Mouse (Mus musculus) kidney, adult 2 months (tissue): ENCODE results near the gene Bfsp2. TPM values are rescaled to one million over a fixed set of nuclear protein-coding genes. Genes with fewer than 3 reads are reported as not detected.

Experiments used
- DNase-seq: peaks from one replicate; pipeline ENCODE4 v3.0.0; 2021
- H3K27ac ChIP-seq: fragments of 200-500 bp; 2 replicates; pipeline ENCODE4 v1.5.1; 2012; ENCODE audit warnings: low read depth, low read length, control low read depth, inconsistent platforms; ENCODE audit not compliant: insufficient read depth
- H3K27me3 ChIP-seq: fragments of 200-500 bp; replicated peaks from 2 replicates; pipeline ENCODE4 v1.6.1; 2012; ENCODE audit warnings: mild to moderate bottlenecking, moderate library complexity, low read length, inconsistent platforms; ENCODE audit not compliant: control insufficient read depth, insufficient read depth
- H3K36me3 ChIP-seq: fragments of 200-500 bp; 2 replicates; pipeline ENCODE4 v1.6.1; 2012; ENCODE audit warnings: mild to moderate bottlenecking, moderate library complexity, low read length, inconsistent platforms; ENCODE audit not compliant: control insufficient read depth, insufficient read depth
- H3K4me1 ChIP-seq: fragments of 200-500 bp; 2 replicates; pipeline ENCODE4 v1.6.1; 2011; ENCODE audit warnings: low read length; ENCODE audit not compliant: control insufficient read depth, insufficient read depth
- H3K4me3 ChIP-seq: fragments of 200-500 bp; 2 replicates; pipeline ENCODE4 v1.5.1; 2011; ENCODE audit warnings: mild to moderate bottlenecking, low read depth, low read length, control low read depth; ENCODE audit not compliant: insufficient read depth
- CTCF ChIP-seq: fragments of 200-500 bp; conservative IDR thresholded peaks from 2 replicates; pipeline ENCODE4 v1.5.1; 2011; ENCODE audit warnings: low read depth, mild to moderate bottlenecking, control low read depth, low read length, moderate library complexity, mixed read lengths; ENCODE audit not compliant: insufficient read depth, insufficient read length
- POLR2A ChIP-seq: fragments of 200-500 bp; IDR thresholded peaks from one replicate; pipeline ENCODE4 v1.6.1; 2011; ENCODE audit warnings: low read depth, low read length, control low read depth
- WGBS: fragments of 180-500 bp; shearing (Covaris S2); methylation state at CpG from one replicate; pipeline ENCODE4 v1.1.7; 2018; 5-methylcytosine and 5-hydroxymethylcytosine counted together
- polyA plus RNA-seq: library from polyadenylated mRNA; depleted of rRNA; stranded (reverse); fragments of >200 nt; gene quantifications from 2 replicates; pipeline ENCODE4 v1.2.3, GENCODE M21; 2012

The Bfsp2 gene
- polyA plus RNA-seq, 1 experiment: 0.56 TPM

DNA sequence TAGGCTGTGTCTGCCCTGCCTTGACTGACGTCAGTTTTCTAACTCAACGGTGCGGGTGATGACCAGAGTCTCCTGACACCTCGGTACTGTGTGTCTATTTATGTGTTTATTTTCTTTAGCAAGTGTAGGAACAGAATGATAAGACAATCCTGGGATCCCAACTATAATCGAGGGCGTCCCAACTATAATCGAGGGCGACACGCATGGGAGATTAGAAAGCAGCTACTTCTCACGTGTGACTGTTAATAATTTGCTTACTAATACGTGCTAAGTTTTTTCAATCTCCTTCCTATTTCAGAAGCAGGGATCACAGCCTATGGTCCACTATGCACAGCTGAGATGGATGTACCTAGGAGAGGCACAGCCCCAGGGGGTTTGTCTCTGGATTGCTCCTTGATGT is 15.2 kb upstream of the Bfsp2 start:
- no peak for TF ChIP-seq POLR2A
- TF ChIP-seq CTCF: no peak
- Histone ChIP-seq H3K27ac (no peak overlapping the region), H3K27me3 (no peaks in the 10 kb centered on the region), H3K4me3 (no peak overlapping the region), H3K36me3 (no peaks in the 10 kb centered on the region), H3K4me1 (peaks cover 6% of the 10 kb centered on the region; the same call in 1 of the 2 replicates)
- DNase-seq: peak; percentile 56
- WGBS: 38% methylated on average over 11 of the region's 11 CpGs

DNA sequence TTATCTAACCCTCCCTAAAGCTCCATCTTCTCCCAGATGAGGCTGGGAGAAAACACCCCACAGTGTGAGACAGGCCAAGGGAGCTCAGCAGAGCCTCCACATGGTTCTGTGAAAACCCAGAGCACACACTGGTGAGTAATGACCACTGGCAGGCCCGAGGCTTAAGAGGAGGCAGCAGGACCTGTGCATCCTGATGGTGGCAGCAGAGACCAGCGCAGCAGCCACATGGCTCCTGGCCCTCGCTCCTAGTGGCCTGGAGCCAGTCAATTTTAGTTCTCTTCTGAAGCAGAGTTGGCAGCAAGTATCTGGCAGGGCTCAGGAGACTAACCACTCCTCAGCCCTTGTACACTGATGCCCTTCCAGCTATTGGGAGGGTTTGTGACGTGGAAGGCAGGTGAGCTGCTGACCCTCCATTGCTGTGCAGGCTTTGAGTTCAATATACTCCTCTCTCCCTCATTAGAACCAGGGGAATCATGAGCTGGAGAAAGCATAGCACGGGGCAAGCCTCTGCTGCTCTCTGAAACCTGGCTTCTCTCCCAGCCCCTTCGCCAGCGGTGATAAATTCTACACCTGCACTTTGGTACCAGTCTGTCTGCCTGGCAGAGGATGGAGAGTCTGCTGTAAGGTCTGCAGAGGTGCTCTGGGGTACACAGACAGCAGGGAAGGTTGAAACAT is 14.3 kb upstream of the Bfsp2 start:
- DNase-seq: peak; percentile 91
- H3K4me1 ChIP-seq: peaks cover 6% of the 10 kb centered on the region; the same call in 1 of the 2 replicates
- WGBS: 20% methylated on average over 7 of the region's 7 CpGs

DNA sequence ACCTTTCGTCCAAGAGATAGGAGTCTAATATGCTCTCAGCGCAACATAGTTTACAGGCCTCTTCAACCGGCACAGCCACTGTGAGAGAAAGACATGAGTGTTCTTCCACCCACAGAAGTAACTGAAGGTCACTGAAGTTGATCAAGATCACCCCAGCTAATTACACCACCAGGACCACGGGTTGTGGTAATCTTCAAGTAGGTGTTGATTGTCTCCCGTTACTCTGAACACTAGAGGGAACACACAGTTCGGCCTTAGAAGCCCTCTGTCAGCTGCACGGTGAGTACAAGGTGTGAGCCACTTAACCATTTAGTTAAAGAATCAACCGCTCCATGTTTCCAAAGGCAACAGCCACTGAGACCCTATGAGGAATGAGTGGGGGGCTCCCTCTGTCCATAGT is 11.8 kb upstream of the Bfsp2 start:
- WGBS: 74% methylated on average over 8 of the region's 8 CpGs
- TF ChIP-seq CTCF (no peak), POLR2A (no peak)
- no peak overlapping the region for H3K27ac ChIP-seq
- H3K4me3 ChIP-seq: no peak overlapping the region
- H3K27me3 ChIP-seq: no peaks in the 10 kb centered on the region
- peaks cover 6% of the 10 kb centered on the region; the same call in 1 of the 2 replicates for H3K4me1 ChIP-seq
- no peak for DNase-seq
- no peaks in the 10 kb centered on the region for H3K36me3 ChIP-seq

More for the DNA sequence above, 14.3 kb upstream of the Bfsp2 start:
- Histone ChIP-seq H3K27ac (no peak overlapping the region), H3K4me3 (no peak overlapping the region), H3K36me3 (no peaks in the 10 kb centered on the region), H3K27me3 (no peaks in the 10 kb centered on the region)
- no peak for TF ChIP-seq POLR2A
- TF ChIP-seq CTCF: peak; percentile 98; the same call in 1 of the 2 replicates

DNA sequence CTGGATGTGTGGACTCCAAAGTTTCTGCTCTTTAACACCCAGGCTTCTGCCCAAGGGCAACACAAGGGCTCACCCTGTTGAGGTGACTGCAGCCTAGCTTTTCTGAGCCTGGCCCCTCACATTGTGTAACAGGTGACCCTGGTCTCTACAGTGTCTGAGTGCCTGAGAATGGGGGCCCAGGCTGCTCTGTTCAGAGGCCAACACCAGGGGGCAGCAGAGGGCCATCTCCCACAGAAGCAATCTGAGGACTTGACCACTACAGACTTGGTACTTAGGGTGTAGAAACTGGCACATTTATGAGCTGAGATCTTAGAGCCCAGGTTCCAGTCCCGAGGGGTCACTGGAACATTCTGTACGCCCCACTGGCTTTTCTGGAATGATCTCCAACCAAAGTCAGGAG is 10.2 kb upstream of the Bfsp2 start:
- 15% methylated on average over 2 of the region's 2 CpGs for WGBS
- no peaks in the 10 kb centered on the region for H3K27me3 ChIP-seq

DNA sequence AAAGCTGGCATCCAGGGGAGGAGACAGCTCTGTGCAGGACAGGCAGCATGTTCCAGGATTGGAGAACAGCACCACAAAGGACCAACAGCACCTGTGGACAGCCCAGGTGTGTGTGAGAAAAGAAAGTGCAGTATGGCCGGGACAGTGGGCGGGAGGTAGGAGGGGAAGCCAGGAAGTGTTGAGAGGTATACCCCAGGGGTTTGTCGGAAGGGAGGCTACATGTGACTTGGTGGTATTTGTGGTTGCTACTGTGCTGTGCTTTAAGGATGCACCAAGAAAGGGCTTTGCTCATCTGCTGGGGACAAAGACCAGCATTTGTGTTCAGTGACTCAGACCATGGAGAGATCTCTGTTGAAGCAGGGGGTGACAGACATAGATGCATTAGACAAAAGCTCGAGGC is 9.7 kb upstream of the Bfsp2 start:
- WGBS: 81% methylated on average over 4 of the region's 4 CpGs
- no peaks in the 10 kb centered on the region for H3K27me3 ChIP-seq
- H3K36me3 ChIP-seq: no peaks in the 10 kb centered on the region
- H3K4me3 ChIP-seq: no peak overlapping the region
- H3K27ac ChIP-seq: no peak overlapping the region
- H3K4me1 ChIP-seq: no peaks in the 10 kb centered on the region
- DNase-seq: no peak
- TF ChIP-seq POLR2A: no peak

More for the DNA sequence above, 10.2 kb upstream of the Bfsp2 start:
- H3K4me1 ChIP-seq: peaks cover 5% of the 10 kb centered on the region; the same call in 1 of the 2 replicates
- H3K4me3 ChIP-seq: no peak overlapping the region
- TF ChIP-seq POLR2A: no peak
- TF ChIP-seq CTCF: peak; percentile 91
- H3K36me3 ChIP-seq: no peaks in the 10 kb centered on the region
- no peak overlapping the region for H3K27ac ChIP-seq
- peak; percentile 80 for DNase-seq

DNA sequence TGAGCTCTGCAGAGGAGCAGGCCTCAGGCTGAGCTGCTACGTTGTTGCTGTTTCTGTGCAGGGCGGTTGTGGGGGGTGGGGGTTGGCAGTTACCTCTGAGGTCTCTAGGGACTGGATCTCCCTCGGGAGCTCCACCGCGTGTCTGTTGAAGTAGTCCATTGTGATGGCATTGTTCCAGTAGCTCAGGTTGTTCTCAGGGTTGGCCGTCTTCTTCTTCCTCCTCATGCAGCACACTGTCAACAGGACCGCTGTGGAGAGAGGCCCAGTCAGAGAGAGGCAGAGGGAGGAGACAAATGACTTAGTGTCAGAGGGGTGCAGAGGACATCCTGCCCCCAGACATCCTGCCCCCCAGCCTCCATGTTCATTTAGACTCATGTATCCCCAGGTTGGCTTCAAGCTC is 8.9 kb upstream of the Bfsp2 start:
- no peak overlapping the region for H3K4me3 ChIP-seq
- peak; percentile 66 for DNase-seq
- no peaks in the 10 kb centered on the region for H3K36me3 ChIP-seq
- H3K27ac ChIP-seq: no peak overlapping the region
- TF ChIP-seq POLR2A (no peak), CTCF (no peak)
- H3K27me3 ChIP-seq: no peaks in the 10 kb centered on the region
- 66% methylated on average over 7 of the region's 7 CpGs for WGBS
- H3K4me1 ChIP-seq: no peaks in the 10 kb centered on the region

DNA sequence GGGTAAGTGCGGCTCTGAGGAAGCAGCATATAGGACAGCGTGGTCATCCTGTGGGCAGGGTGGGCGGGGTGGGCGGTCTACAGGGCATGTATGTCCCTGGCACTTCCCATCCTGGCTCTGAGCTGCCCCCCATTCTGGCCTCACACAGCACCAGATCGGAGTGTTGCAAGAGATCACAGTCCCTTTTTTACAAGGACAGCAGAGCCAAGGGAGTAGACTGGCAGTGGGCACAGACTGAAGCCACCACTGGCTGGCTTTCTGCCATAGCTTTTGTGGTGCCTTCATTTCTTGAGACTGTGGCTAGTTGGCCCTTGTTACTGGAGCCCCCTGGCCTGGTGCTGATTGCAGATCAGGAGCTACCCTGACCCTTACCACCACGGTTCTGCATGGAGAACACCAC is 6.0 kb upstream of the Bfsp2 start:
- TF ChIP-seq CTCF: no peak
- no peak for TF ChIP-seq POLR2A
- peak overlapping the region; percentile 0; the same call in 1 of the 2 replicates for H3K4me3 ChIP-seq
- H3K36me3 ChIP-seq: no peaks in the 10 kb centered on the region
- 83% methylated on average over 6 of the region's 6 CpGs for WGBS
- no peak for DNase-seq
- peaks cover 1% of the 10 kb centered on the region; the same call in 1 of the 2 replicates for H3K4me1 ChIP-seq
- H3K27ac ChIP-seq: no peak overlapping the region
- no peaks in the 10 kb centered on the region for H3K27me3 ChIP-seq
